Mouse (Mus musculus) forebrain, embryonic 16.5 days (tissue): Measurements from ENCODE around the gene Gnai2. TPM values are rescaled to one million over a fixed set of nuclear protein-coding genes. Genes with fewer than 3 reads are reported as not detected.

Experiments used
- ATAC-seq: fragments of 200-750 bp; cut with Nextera tagmentation; 2 replicates; pipeline ENCODE4 v1.8.0; 2017; ENCODE audit warnings: mild to moderate bottlenecking, moderate library complexity
- H3K27ac ChIP-seq: fragments of 300-500 bp; sonication (generic); 2 replicates; pipeline ENCODE4 v1.5.1; 2014; ENCODE audit warnings: low read length, control low read depth
- H3K27me3 ChIP-seq: fragments of 300-500 bp; sonication (generic); replicated peaks from 2 replicates; pipeline ENCODE4 v1.6.1; 2014; ENCODE audit warnings: low read length; ENCODE audit not compliant: control insufficient read depth, insufficient read depth
- H3K36me3 ChIP-seq: fragments of 300-500 bp; sonication (generic); 2 replicates; pipeline ENCODE4 v1.6.1; 2014; ENCODE audit not compliant: control insufficient read depth, insufficient read depth
- H3K4me1 ChIP-seq: fragments of 300-500 bp; sonication (generic); replicated peaks from 2 replicates; pipeline ENCODE4 v1.6.1; 2014; ENCODE audit warnings: low read length; ENCODE audit not compliant: control insufficient read depth, insufficient read depth
- H3K4me2 ChIP-seq: fragments of 300-500 bp; sonication (generic); 2 replicates; pipeline ENCODE4 v1.6.1; 2014; ENCODE audit warnings: mild to moderate bottlenecking, low read length, control low read depth
- H3K4me3 ChIP-seq: fragments of 300-500 bp; sonication (generic); replicated peaks from 2 replicates; pipeline ENCODE4 v1.5.1; 2014; ENCODE audit warnings: mild to moderate bottlenecking, low read length, control low read depth
- H3K9ac ChIP-seq: fragments of 300-500 bp; sonication (generic); replicated peaks from 2 replicates; pipeline ENCODE4 v1.6.1; 2014; ENCODE audit warnings: low read depth, low read length, control low read depth
- H3K9me3 ChIP-seq: fragments of 300-500 bp; sonication (generic); 2 replicates; pipeline ENCODE4 v1.6.1; 2016; ENCODE audit warnings: low read length; ENCODE audit not compliant: control insufficient read depth
- WGBS: fragments of 180-500 bp; shearing (Covaris S2); extraction: QIAGEN DNeasy Blood & Tissue Kit; methylation state at CpG from one replicate; pipeline ENCODE4 v1.1.7; 2014; 5-methylcytosine and 5-hydroxymethylcytosine counted together
- polyA plus RNA-seq: library from polyadenylated mRNA; unstranded; fragments of >200 nt; fragmentation: Nextera tagmentation; extraction: Ambion mirVana; gene quantifications from 2 replicates; pipeline ENCODE4 v1.2.1, GENCODE M21; 2015

The Gnai2 gene
- polyA plus RNA-seq, 1 experiment from 2014 or later, result 299 TPM

DNA sequence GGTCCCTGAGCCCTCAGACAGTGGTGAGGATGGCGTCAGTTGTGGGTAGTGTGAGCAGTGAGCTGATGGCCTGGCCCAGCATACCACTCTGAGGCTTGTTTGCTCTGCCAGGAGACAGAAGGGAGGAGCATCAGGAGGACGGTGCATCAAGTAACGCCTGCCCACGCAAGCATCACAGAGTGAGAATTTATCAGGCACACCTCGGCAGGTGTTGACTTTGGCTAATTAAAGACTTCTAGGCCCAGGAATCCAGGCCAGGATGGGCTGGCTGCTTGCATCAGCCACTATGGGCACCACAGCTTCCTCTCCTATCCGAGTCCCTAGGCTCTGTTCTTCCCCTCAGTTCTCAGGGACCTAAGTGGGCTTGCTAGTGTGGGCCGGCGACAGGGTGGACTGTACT is 27.2 kb upstream of the Gnai2 start:
- peaks cover 5% of the 10 kb centered on the region; the same call in 1 of the 2 replicates for H3K27me3 ChIP-seq
- peaks cover 35% of the 10 kb centered on the region for H3K4me1 ChIP-seq
- no peak overlapping the region for H3K9ac ChIP-seq
- no peak overlapping the region for H3K4me2 ChIP-seq
- H3K9me3 ChIP-seq, result no peaks in the 10 kb centered on the region
- no peak for ATAC-seq
- H3K27ac ChIP-seq, result no peak overlapping the region
- H3K36me3 ChIP-seq, result no peaks in the 10 kb centered on the region
- no peak overlapping the region for H3K4me3 ChIP-seq
- WGBS, result 86% methylated on average over 8 of the region's 8 CpGs

DNA sequence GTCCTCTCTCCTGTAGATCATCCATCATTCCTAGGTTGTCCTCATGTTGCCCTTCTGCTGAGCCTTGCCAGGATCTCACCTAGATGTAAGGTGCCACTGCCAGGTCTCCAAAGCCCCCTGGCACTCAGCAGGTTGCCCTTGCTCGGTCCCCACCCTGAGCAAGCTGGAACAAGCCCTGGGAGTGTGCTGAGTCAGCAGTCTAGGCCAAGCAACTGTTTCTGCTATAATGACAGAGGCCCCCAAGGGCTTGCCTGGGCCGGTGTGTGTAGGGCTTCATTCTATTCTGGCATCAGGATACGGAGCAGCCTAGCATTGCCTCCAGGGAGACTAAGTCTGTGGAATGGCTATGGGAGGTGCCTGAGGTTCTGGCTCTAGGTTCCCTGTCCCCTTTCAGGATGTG is 25.6 kb upstream of the Gnai2 start:
- ATAC-seq, result no peak
- no peak overlapping the region for H3K4me2 ChIP-seq
- H3K27ac ChIP-seq, result no peak overlapping the region
- peaks cover 4% of the 10 kb centered on the region; the same call in 1 of the 2 replicates for H3K27me3 ChIP-seq
- H3K9ac ChIP-seq, result no peak overlapping the region
- 63% methylated on average over 3 of the region's 3 CpGs for WGBS
- no peaks in the 10 kb centered on the region for H3K36me3 ChIP-seq
- no peak overlapping the region for H3K4me3 ChIP-seq
- no peaks in the 10 kb centered on the region for H3K9me3 ChIP-seq
- H3K4me1 ChIP-seq, result peaks cover 22% of the 10 kb centered on the region

DNA sequence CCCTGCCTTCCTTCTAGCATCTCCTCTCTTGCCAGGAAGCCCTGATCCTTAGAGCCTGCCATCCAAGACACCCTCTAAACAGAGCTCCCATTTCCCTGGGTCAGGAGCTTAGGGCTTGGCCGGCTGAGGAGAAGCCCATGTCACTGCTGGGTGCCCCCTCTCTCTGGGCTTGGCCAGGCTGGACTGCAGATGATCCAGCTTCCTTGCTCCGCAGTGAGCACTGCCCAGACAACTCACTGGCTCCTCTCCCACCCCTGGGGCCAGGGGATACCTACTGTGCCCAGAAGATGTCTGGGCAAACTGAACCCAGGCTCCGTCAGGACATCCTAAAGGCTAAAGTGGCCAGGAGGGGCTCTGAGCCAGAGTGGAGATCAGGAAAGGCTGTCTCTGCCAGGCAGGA is 24.8 kb upstream of the Gnai2 start:
- WGBS, result 67% methylated on average over 3 of the region's 3 CpGs
- no peaks in the 10 kb centered on the region for H3K36me3 ChIP-seq
- peaks cover 22% of the 10 kb centered on the region for H3K4me1 ChIP-seq
- peak overlapping the region; percentile 58 for H3K27ac ChIP-seq
- ATAC-seq, result peak; percentile 43
- H3K4me3 ChIP-seq, result no peak overlapping the region
- no peaks in the 10 kb centered on the region for H3K27me3 ChIP-seq
- 0 out of 2 replicates have a peak overlapping the region, but pooled peaks have one; percentile 11 for H3K9ac ChIP-seq
- H3K4me2 ChIP-seq, result no peak overlapping the region
- H3K9me3 ChIP-seq, result no peaks in the 10 kb centered on the region

DNA sequence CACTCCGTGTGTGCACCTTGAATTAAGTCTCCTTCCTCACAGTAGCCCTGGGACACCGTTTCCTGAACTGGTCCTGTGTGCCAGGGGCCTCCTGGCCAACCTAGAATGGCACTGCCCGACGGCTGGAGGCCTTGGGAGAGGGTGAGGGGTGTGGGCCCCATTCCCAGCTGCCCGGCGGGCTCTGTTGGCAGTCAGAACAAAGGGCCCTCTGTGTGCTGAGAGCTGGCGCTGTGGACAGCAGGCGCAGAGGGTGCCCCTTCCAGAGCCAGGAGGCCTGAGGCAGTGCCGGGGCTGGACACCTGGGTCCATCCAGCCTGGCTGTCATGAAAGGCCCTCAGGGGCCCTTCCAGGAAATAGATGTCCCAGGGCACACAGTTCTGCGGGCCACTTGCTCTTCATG is 24.4 kb upstream of the Gnai2 start:
- H3K4me2 ChIP-seq, result no peak overlapping the region
- H3K27ac ChIP-seq, result peak overlapping the region; percentile 58
- no peaks in the 10 kb centered on the region for H3K36me3 ChIP-seq
- no peak overlapping the region for H3K4me3 ChIP-seq
- H3K9me3 ChIP-seq, result no peaks in the 10 kb centered on the region
- peak; percentile 96 for ATAC-seq
- no peaks in the 10 kb centered on the region for H3K27me3 ChIP-seq
- H3K4me1 ChIP-seq, result peaks cover 22% of the 10 kb centered on the region
- 40% methylated on average over 10 of the region's 10 CpGs for WGBS
- 0 out of 2 replicates have a peak overlapping the region, but pooled peaks have one; percentile 11 for H3K9ac ChIP-seq

DNA sequence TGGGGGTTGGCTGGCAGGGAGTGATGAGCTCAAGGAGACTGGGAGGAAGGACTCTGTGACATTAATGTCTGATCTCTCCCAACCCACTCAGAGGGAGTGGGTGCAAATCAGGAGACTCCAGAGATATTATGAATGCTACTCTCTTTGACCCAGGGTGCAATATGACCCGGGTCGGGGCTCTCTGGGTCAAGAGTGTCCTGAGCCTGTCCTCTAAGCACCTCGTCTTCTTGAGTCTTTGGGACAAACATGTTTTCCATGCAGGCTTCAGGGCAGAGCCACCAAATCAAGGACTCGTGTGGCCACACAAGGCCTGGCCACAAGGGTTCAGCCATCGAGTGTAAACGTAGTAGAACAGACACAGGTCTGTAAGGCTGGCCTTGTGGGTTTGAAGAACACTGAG is 22.9 kb upstream of the Gnai2 start:
- Histone ChIP-seq H3K27me3 (no peaks in the 10 kb centered on the region), H3K9ac (no peak overlapping the region), H3K9me3 (no peaks in the 10 kb centered on the region), H3K4me1 (peaks cover 15% of the 10 kb centered on the region), H3K4me3 (no peak overlapping the region), H3K27ac (no peak overlapping the region), H3K4me2 (no peak overlapping the region), H3K36me3 (no peaks in the 10 kb centered on the region)
- 90% methylated on average over 6 of the region's 6 CpGs for WGBS
- no peak for ATAC-seq

DNA sequence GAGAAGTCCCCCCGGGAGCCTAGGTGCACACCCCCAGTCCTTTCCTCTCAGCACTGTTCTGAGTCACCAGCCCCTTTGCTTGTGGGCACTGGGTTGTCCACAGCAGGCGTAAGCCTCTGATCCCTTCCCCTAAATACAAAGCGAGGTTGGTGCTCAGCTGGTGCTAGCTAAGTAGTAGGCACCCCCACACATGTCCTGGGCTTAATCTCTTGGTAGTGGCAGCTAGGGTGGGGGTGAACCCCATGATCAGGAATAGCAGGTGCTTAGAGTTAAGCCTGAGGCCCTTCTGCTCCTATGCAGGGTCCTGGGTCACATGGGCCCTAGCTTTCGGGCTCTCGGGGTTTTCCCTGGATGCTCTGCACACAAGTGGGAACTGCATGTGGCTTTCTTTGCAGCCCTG is 22.0 kb upstream of the Gnai2 start:
- Histone ChIP-seq H3K4me1 (peaks cover 13% of the 10 kb centered on the region), H3K4me3 (no peak overlapping the region), H3K27me3 (no peaks in the 10 kb centered on the region), H3K36me3 (no peaks in the 10 kb centered on the region), H3K27ac (no peak overlapping the region), H3K9ac (no peak overlapping the region), H3K4me2 (no peak overlapping the region), H3K9me3 (no peaks in the 10 kb centered on the region)
- 92% methylated on average over 5 of the region's 5 CpGs for WGBS
- ATAC-seq, result no peak

DNA sequence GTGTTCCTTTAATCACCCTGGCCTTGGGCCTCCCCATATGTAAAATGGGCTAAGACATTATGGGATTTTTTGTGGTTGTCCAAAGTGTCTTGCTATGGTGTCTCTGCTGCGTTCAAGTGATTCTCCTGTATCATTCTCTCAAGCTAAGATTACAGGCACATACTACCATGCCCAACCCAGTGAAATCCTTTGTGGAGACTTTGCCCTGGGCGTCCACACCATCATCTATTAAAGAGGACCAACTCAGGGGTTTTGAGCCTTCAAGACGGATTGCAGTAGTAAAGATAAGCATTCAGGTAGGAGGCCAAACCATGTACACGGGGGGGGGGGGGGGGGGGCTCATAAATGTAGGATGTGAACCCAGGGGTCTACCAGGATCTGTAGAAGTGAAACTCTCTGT is 19.4 kb upstream of the Gnai2 start:
- Histone ChIP-seq H3K9ac (no peak overlapping the region), H3K36me3 (no peaks in the 10 kb centered on the region)
- WGBS, result 72% methylated on average over 4 of the region's 4 CpGs

DNA sequence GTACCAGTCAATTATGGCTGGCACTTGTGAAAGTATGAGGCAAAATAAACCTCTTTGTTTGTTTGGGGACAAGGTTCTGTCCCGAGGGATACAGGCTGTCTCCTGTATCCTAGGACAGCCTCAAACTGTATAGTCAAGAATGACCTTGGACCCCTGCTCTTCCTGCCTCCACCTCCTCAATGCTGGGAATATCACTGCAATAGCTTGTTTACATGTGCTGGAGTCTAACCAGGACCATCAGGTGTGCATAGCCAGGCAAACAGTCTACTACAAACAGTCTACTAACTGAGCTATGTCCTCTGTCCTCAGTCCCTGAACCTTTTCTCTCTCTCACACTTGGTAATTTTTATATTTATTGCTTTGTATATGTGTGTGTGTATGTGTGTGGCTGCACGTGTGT is 18.3 kb upstream of the Gnai2 start:
- H3K36me3 ChIP-seq, result no peaks in the 10 kb centered on the region
- H3K9me3 ChIP-seq, result no peaks in the 10 kb centered on the region
- no peak overlapping the region for H3K4me2 ChIP-seq
- no peak overlapping the region for H3K9ac ChIP-seq
- H3K4me3 ChIP-seq, result no peak overlapping the region
- H3K27me3 ChIP-seq, result no peaks in the 10 kb centered on the region
- ATAC-seq, result no peak
- no peak overlapping the region for H3K27ac ChIP-seq
- 91% methylated on average over 2 of the region's 2 CpGs for WGBS
- peaks cover 11% of the 10 kb centered on the region for H3K4me1 ChIP-seq

More for the DNA sequence above, 19.4 kb upstream of the Gnai2 start:
- Histone ChIP-seq H3K4me3 (no peak overlapping the region), H3K4me1 (peaks cover 16% of the 10 kb centered on the region), H3K27ac (no peak overlapping the region), H3K9me3 (no peaks in the 10 kb centered on the region), H3K27me3 (no peaks in the 10 kb centered on the region), H3K4me2 (no peak overlapping the region)
- no peak for ATAC-seq

DNA sequence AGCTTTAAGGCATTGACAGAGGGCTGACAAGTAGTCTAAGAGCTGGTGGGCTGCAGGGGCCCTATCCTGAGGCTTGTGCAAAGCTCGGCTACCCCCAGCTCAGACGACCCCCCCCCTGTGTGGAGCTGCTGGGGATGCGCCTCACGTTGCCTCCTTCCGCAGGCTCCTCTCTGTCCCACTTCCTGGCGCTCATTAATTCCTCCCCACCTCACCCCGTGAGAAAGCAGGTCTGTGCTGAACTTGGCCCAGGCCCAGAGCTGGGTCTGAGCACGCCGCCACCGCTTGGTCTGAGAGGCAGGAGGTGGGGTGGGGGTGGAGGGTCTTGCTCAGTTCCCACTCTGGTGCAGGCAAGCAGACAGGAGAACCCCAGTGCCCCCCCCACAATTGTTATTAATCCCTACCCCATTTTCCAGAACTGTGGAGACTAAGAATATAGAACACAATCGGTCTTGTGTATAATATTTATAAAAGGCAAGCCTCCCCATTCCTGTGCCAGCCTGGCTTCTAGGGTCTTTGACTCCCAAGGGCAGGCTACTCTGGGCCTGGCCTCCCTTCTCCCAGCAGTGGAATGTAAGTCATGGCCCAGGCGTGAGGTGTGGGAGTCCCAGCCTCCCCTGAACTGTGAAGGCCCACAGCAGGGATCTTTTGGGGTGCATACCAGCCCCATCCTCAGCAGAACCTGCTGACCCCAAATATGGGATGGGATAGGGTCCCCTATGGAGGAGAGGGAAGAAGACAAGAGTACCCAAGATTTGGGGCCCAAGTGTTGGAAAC is 15.7 kb upstream of the Gnai2 start:
- no peaks in the 10 kb centered on the region for H3K9me3 ChIP-seq

More for the DNA sequence above, 15.7 kb upstream of the Gnai2 start:
- Histone ChIP-seq H3K4me2 (no peak overlapping the region), H3K36me3 (no peaks in the 10 kb centered on the region), H3K27me3 (no peaks in the 10 kb centered on the region), H3K9ac (no peak overlapping the region), H3K4me3 (no peak overlapping the region), H3K4me1 (peaks cover 11% of the 10 kb centered on the region), H3K27ac (peak overlapping the region; percentile 59)
- peak; percentile 82 for ATAC-seq
- WGBS, result 11% methylated on average over 12 of the region's 12 CpGs
